8 mouse cellular contexts compared by ENCODE assay signal in genomic region chr9:97111506-97111905, GRCm38 (mm10). TPM values are rescaled to one million over a fixed set of nuclear protein-coding genes. Genes with fewer than 3 reads are reported as not detected.
A peak's percentile ranks its signal among the peaks of the same experiment; 100 is the strongest.
DNase-seq lines count a peak whose midpoint lies in the region; ATAC-seq and TF ChIP-seq lines count a peak whose summit lies in the region.

No protein-coding gene starts in this region.

- H3K27me3 ChIP-seq in thymus, adult 2 months (ENCODE audit: control insufficient read depth, insufficient read depth, low read length) = no peaks in the 10 kb centered on the region
- no peaks in the 10 kb centered on the region for H3K27me3 ChIP-seq in forebrain, postnatal 0 days (ENCODE audit: insufficient read depth, low read length)
- no peaks in the 10 kb centered on the region for H3K27me3 ChIP-seq in limb, embryonic 13.5 days
- no peaks in the 10 kb centered on the region for H3K27me3 ChIP-seq in stomach, embryonic 15.5 days (replicated peaks)

- H3K9me3 ChIP-seq in forebrain, postnatal 0 days (ENCODE audit: low read length) = no peaks in the 10 kb centered on the region
- H3K9me3 ChIP-seq in limb, embryonic 13.5 days = no peaks in the 10 kb centered on the region
- no peaks in the 10 kb centered on the region for H3K9me3 ChIP-seq in stomach, embryonic 15.5 days

- H3K4me3 ChIP-seq in thymus, adult 2 months (ENCODE audit: control insufficient read depth, insufficient read depth, low read length) = peak overlapping the region; percentile 62
- H3K4me3 ChIP-seq in forebrain, postnatal 0 days (ENCODE audit: low read depth, low read length) = peak overlapping the region; percentile 96
- H3K4me3 ChIP-seq in limb, embryonic 13.5 days = peak overlapping the region; percentile 89
- peak overlapping the region; percentile 95 for H3K4me3 ChIP-seq in stomach, embryonic 15.5 days (replicated peaks)

- TF ChIP-seq POLR2A in thymus, adult 2 months (IDR thresholded peaks at IDR 0.05; ENCODE audit: control insufficient read depth, extremely low read depth, insufficient read depth, low read length, poor library complexity) = no peak

- no peak for ATAC-seq in forebrain, postnatal 0 days
- ATAC-seq in limb, embryonic 13.5 days (ENCODE audit: low FRiP score, low read depth) = no peak
- ATAC-seq in stomach, embryonic 15.5 days (ENCODE audit: insufficient read depth, low FRiP score, low read depth) = no peak

- no peak overlapping the region for H3K27ac ChIP-seq in thymus, adult 2 months (ENCODE audit: control insufficient read depth, insufficient read depth, low read length)
- H3K27ac ChIP-seq in forebrain, postnatal 0 days (ENCODE audit: low read depth, low read length) = peak overlapping the region; percentile 9; the same call in 1 of the 2 replicates
- H3K27ac ChIP-seq in limb, embryonic 13.5 days = peak overlapping the region; percentile 93
- H3K27ac ChIP-seq in stomach, embryonic 15.5 days = peak overlapping the region; percentile 92; the same call in 1 of the 2 replicates

- peak overlapping the region; percentile 84 for H3K9ac ChIP-seq in forebrain, postnatal 0 days
- H3K9ac ChIP-seq in limb, embryonic 13.5 days = peak overlapping the region; percentile 96
- H3K9ac ChIP-seq in stomach, embryonic 15.5 days = peak overlapping the region; percentile 46; the same call in 1 of the 2 replicates

- 27% methylated on average over 6 of the region's 6 CpGs for WGBS in thymus, adult 2 months
- WGBS in forebrain, postnatal 0 days = 6% methylated on average over 6 of the region's 6 CpGs
- WGBS in limb, embryonic 13.5 days = 2% methylated on average over 6 of the region's 6 CpGs
- 4% methylated on average over 6 of the region's 6 CpGs for WGBS in stomach, embryonic 15.5 days

- no peak for TF ChIP-seq CTCF in thymus, adult 2 months (IDR thresholded peaks at IDR 0.05; ENCODE audit: borderline replicate concordance, control insufficient read depth, extremely low read depth, insufficient read depth, low read length, poor library complexity)
- TF ChIP-seq CTCF in forebrain, postnatal 0 days (IDR thresholded peaks at IDR 0.05; ENCODE audit: low read depth) = no peak

- peak; percentile 3 for DNase-seq in thymus, adult 2 months
- DNase-seq in thymus, postnatal 14 days = no peak
- no peak for DNase-seq in forebrain, postnatal 0 days
- no peak for DNase-seq in ovary, adult 18-20 months (ENCODE audit: low spot score)
- no peak for DNase-seq in right cerebral cortex, postnatal 4 days
- DNase-seq in urinary bladder, postnatal 25 days (ENCODE audit: low spot score) = no peak

- peaks cover 4% of the 10 kb centered on the region for H3K4me1 ChIP-seq in thymus, adult 2 months (replicated peaks; ENCODE audit: control insufficient read depth, insufficient read depth, low read length)
- no peaks in the 10 kb centered on the region; the same call in 1 of the 2 replicates for H3K4me1 ChIP-seq in forebrain, postnatal 0 days (ENCODE audit: insufficient read depth)
- peaks cover 23% of the 10 kb centered on the region for H3K4me1 ChIP-seq in limb, embryonic 13.5 days
- H3K4me1 ChIP-seq in stomach, embryonic 15.5 days = peaks cover 4% of the 10 kb centered on the region; the same call in 1 of the 2 replicates

- H3K36me3 ChIP-seq in thymus, adult 2 months (ENCODE audit: control insufficient read depth, insufficient read depth, low read length) = no peaks in the 10 kb centered on the region
- H3K36me3 ChIP-seq in forebrain, postnatal 0 days (ENCODE audit: insufficient read depth) = no peaks in the 10 kb centered on the region
- H3K36me3 ChIP-seq in limb, embryonic 13.5 days = peaks cover 6% of the 10 kb centered on the region; the same call in 1 of the 2 replicates
- no peaks in the 10 kb centered on the region for H3K36me3 ChIP-seq in stomach, embryonic 15.5 days

- peak overlapping the region; percentile 50 for H3K4me2 ChIP-seq in forebrain, postnatal 0 days (ENCODE audit: low read depth)
- H3K4me2 ChIP-seq in limb, embryonic 13.5 days (replicated peaks) = peak overlapping the region; percentile 67
- peak overlapping the region; percentile 73 for H3K4me2 ChIP-seq in stomach, embryonic 15.5 days

RNA-seq across cellular contexts. Expression of gene Slc25a36, which starts 0.5 kb away (rescaled TPM):
- polyA plus RNA-seq in thymus, adult 2 months (2012; rRNA removed) = 15.1 and 16.1 TPM in 2 replicates
- total RNA-seq in forebrain, postnatal 0 days (2014; rRNA removed) = 102 and 138 TPM in 2 replicates
- polyA plus RNA-seq in forebrain, postnatal 0 days (2015; fragmentation: Nextera tagmentation; extraction: Ambion mirVana) = 34.3 and 54.6 TPM in 2 replicates
- polyA plus RNA-seq in limb, embryonic 13.5 days (2015; fragmentation: Nextera tagmentation; extraction: Ambion mirVana) = 101 and 103 TPM in 2 replicates
- polyA plus RNA-seq in stomach, embryonic 15.5 days (2015; fragmentation: Nextera tagmentation; extraction: Ambion mirVana) = 72.0 and 74.2 TPM in 2 replicates

Comparison
In these comparisons a context has a peak if more than half of its experiments do, and no peak if none do; other contexts are left out.
1. H3K9ac ChIP-seq: peak in every context shown above with its lines; median percentile 96 in limb, embryonic 13.5 days; 84 in forebrain, postnatal 0 days; 46 in stomach, embryonic 15.5 days.